Mouse (Mus musculus): ENCODE measurements at regions not wholly inside any gene's neighbourhood (a gene's known extent, or its start where the extent isn't known, plus 50 kb on each side); places are given as distances from the start of the nearest gene placed in this dataset.

DNA sequence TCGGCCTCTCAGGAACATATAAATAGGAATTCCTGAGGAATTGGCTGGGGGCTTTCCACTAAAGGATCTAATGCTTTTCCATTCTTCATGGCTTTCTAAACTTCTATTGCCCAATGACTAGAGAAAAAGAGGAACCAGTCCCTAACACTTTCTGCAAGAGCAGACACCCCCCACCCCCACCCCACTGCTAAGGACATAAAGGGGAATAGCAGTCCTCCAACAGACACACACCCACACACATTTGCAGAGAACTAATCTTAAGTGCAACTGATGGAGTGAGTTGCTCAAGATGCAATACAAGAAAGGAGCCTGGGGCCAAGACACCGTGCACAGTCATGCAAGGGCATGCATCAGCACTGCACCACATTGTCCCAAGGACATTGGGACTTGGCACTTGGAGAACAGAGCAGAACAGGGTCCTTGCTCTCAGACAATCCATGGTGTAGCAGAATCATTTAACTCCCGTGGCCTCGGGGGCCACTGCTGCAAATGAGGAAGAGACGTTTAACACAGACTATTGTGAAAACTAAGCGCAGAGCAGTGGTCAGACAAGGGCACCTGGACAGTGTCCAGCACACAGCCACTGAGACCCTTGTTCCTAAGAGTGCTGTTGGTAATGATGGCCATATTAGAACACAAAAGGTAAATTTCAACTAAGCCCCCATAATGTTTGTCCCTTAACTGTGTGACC, 161.1 kb downstream of the Xpnpep1 start:
- DNase-seq (ENCODE audit: low read depth, low spot score): no peak

DNA sequence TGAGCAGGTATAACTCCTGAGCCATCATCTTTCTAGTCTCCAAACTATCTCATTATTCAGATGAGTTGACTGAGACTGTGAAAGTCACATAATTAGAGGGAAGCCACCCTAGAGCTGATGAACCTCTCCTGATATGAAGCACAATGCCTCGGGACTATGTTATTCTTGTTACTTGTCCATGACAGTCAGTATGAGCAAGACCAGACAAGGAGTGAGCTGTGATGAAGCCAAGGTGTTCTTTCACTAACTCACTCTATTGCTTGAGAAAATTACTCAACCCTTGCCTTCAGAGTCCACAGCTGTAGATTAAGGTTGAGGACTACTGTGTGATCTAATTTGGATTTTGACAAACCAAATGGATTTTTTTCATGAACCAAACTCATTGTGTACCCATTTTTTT, 173.4 kb downstream of the Xpnpep1 start:
- no peak for DNase-seq (ENCODE audit: low read depth, low spot score)

DNA sequence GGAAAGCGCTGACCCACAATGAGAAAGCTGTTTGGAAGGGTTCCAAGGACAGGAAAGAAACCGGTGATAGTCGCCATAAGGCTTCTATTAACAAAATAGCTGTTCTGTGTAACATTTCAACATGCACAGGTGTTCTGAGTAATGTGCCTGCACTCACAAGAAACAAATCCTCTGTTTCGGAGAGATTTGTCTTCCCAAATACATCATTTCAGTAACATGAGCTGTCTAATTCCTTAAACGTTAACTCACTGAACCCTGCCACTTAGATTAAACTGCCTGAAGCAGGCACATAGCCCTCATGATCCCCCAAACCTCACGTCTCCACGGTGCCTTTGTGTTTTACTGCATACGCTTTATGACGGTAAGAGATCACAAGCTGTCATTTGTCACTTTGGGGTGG, 178.4 kb downstream of the Xpnpep1 start:
- no peak for DNase-seq (ENCODE audit: low read depth, low spot score)

DNA sequence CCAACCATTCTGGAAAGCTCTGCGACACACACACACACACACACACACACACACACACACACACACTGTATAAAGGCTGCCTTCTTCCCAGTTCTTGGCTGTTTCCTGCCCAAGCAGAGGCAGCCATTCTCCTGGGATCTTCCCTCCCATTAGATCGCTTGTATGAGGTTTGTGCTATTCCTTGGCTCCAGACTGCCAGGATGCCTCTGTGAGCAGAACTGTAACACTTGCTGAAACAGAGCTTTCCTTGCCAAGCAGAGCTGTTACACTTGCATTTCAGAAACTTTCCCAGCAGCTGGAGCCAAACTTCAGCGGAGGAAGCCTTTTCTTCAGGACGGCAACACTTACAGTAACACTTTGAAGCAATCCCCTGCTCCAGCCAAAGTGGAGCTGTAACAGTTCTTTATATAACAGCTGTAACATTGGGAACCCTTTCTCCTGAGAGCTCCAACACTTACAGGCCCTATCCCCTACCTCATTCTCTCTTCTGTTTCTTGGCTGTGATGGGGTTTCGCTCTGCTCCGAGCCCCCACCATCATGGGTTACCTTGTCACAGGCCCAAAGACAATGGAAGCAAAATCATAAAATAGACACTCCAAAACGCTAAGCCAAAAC, 185.8 kb downstream of the Xpnpep1 start:
- peak; percentile 55 for DNase-seq (ENCODE audit: low read depth, low spot score)

DNA sequence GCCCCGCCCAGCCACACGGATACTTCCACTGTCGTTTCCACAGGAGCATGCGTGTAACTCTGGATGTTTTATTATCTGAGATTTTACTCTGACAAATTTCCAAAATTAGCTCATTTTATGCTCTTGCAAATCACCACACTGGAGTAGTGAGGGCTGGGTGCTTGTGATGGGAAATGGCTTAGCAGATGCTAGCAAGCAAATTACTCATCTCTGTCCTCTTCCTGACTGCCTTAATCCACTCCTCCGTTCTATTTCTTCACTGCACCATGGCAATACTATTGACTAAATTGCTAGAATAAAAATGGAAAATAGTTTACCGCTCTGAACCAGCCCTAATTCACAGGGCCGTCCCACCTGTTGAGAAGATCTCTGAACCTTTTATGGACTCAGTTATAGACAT, 223.8 kb downstream of the Xpnpep1 start:
- no peak for DNase-seq (ENCODE audit: low read depth, low spot score)

DNA sequence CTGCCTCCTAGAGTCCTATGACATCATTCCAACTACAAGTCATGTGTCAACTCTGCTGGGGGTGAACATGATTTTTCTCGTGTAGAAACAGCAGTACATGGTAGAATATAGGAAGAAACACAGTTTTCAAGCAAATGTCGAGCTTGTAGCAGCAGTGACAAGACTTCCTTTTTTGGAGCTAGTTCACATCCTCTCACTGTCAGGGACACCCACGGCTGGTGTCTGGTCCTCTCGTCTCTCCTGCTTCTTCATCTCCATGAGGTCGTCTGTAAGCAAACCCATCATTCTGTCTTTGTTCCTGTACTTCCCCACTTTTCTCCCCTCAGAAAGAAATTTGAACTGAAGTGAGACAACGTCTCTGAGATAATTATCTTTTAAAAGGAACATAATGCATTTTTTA, 228.0 kb downstream of the Xpnpep1 start:
- no peak for DNase-seq (ENCODE audit: low read depth, low spot score)

DNA sequence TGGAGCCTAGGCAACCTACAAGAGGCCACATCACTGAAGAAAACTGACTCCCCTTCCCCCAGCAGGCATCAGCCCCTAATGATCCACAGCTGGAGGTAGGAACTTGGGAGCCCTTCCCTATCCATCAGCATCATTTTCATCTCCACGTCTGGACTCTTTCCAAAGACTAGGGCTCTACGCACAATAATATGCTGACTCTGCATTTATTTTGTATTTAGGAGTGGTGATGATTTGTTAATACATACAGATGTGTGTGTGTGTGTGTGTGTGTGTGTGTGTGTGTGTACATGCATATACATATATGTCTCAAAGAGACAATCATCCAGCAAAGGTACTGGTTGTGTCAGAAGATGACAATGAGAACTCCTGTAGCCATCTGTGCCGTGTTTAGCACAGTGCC, 251.2 kb downstream of the Xpnpep1 start:
- DNase-seq (ENCODE audit: low read depth, low spot score): no peak

DNA sequence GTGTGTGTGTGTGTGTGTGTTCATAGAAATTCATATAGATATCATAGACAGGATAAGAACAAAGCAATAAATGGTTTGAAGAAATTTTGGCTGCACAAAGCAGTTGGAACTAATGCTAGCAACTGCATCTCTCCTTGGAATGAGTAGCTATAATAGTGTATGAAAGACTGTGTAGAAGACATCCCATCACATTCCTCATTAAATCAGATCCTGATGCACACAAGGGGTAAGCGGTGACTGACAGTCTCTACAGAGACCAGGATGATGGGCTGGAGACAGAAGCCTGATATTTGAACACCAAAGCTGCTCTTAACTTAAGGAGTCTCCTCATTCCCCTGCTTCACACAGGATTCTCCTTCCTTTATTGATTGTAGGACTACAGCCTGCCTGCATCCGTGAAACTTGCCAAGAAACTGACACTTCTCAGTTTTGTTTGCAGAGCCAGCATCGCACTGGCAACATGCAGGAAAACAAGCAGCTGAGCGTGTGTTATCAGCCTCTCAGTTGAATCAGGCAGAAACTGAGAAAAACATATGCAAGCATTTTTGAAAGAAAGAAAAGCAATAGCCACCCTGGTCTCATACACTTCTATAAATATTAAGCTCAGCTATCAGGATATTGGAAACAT, 271.1 kb downstream of the Xpnpep1 start:
- DNase-seq (ENCODE audit: low read depth, low spot score): no peak

DNA sequence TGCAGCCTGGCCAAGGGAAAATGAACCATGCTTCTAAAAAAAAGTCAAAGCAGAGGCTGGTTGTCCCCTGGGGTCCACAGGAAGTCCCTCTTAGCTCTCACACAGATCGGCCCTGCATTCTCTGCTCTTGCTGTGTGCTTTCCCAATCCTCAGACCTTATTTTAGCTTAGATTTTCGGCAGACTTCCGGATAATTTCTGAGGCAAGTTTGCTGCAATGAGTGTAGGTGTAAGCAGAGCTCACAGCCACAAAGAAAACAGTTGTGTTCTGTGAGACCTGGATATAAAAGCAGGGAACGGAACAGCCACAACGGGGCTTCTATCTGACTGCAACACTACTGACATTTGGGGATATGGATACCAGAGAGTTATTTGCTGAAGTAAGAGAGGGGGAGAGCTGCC, 271.9 kb downstream of the Xpnpep1 start:
- no peak for DNase-seq (ENCODE audit: low read depth, low spot score)

DNA sequence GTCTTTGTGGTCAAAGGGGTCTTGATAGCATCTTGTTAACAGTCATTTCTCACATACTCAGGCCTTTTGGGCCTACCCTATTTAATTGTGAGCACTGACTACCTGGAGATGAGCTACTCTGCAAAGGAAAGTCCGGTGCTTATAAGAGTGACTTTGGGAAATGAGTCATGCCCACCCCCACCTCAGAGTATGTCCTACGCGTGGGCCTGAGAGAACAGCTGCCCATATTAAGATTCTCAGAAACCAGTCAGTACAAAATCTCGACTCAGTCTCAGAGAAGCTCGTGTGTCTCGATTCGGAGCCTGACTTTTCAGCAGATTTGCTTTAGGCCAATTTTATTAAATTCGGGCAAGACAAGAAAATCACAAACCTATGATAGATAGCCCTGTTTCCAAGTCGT, 301.1 kb downstream of the Xpnpep1 start:
- peak; percentile 13 for DNase-seq (ENCODE audit: low read depth, low spot score)

DNA sequence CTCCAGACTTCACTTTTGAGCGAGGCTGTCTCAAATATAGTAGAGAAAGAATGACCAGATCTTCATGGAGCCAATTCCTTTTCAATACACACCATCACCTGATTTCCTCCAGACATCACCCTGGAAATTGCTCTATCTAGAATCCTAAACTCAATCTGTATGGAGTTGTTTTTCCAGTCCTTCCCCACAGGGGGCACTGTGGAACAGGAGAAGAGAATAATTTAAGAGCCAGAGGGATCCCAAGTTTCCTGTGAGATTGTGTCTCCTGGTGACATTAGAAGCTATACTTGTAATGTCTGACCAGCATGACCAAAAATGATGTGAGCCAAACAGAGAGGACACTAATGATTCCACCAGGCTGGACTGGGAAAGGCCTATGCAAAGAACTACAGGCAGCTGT, 318.2 kb downstream of the Xpnpep1 start:
- DNase-seq (ENCODE audit: low read depth, low spot score): no peak

DNA sequence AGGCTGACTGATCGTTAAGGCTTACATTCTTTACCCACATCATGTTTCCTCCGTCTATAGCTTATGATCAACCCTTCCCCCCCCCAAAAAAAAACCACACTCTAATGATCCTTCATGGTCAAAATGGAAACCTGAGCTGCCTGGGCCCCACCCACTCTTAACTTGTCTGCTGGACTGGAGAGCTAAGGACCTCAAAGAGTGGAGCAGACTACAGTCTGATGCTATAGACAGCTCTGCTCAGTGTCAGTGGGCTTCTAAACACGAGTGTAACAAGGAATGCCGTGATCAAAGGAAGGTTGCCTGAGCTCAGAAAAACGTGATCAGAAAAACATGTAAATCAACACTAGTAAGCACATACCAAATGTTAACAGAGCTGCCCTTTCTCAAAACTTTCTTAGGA, 324.7 kb downstream of the Xpnpep1 start:
- no peak for DNase-seq (ENCODE audit: low read depth, low spot score)

DNA sequence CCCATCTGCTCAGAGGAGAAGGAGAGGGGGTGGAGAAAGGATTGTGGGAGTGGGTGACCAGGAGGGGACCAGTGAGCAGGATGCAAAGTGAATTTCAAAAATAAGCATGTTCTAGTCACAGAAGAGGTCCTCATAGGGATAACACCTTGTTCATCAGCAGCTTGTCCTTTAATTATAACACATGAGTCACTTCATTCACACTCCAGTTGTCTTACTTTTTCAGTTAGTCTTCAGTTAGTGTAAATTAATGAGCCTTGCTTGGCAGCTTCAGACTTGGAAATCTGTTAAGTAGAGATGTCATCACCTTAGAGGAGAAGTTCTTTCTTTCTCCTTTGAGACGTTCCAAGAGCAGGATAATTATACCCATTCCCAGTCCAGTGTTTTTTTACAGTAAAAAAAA, 332.3 kb downstream of the Xpnpep1 start:
- peak; percentile 13 for DNase-seq (ENCODE audit: low read depth, low spot score)

DNA sequence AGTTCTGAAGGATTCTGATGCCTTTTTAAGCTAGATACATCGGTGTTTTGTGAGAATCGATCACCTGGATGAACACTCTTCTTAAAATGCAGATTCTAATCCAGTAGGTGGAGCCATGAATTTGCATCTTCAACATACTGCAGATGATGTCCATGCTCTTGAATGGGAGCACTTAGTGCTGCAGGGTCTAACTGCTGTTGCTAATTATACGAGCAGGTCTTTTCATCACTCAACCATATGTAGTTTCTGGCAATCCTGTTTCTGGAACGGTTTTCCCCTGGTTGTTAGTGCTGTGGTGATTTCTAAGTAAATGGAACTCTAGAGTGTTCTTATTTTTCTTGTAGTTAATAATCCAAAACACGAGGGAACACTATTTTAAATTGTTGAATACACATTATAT, 379.0 kb downstream of the Xpnpep1 start:
- no peak for DNase-seq (ENCODE audit: low read depth, low spot score)

DNA sequence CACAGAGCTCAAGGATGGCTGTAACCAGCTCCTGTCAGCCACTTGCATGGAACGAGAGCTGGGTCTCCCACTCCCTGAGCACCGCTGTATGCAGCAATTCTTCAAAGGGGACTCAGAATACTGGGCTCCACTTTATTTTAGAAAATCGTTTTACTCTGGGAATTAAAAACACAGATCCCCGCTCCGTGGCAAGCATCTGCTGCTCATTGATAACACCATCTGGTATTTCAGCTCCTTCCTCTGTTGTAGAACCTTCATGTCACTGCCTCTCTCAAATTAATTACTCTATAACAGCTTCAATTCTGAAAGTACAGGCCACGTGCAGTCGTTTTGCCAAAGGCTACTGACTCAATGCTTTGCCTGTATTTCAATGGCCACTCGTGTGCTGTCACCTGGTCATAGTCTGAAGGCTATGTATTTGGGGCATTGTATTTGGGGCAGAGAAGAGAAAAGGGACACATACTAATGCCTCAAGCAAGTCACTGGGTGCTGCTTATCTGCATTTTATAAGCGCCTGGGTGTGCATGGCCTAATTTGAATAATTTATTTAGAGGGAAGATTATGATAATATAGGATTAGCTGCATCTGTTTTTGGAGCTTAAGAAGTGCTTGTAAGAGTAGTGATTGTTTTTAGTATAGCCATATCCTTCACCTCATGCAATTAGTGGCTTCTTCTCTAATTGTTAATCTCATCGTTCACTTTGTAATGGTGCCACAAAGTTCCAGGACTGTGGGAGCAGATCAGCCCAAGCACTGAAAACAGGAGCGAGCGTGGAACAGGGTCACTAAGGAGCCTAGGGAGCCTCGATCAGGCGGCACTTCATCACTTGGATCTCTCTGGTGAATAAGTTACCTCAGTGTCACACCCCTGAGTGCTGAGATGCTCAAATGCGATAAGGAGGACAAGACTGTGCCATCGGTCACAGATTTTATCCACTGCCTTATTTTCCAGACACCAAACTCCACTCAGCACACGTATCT, 383.3 kb downstream of the Ins1 start:
- DNase-seq (ENCODE audit: low read depth, low spot score): peak; percentile 40

DNA sequence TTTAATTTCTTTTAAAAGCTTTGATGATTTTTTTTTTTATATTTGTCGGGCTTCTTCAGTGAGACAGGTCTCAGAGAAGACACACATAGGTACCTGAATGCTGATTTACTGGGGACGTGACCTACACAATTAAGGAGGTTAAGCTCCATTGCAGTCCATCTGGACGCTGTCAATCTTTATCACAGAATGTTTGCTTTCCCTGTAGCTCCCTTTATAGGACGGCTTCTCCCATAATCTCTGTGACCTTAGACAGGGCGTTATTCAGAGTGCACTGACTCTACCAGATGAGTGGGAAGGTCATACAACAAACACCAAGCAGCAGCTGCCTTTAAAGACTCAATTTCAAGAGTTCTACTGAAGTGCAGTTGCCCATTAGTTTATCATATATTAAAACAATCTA, 376.1 kb downstream of the Ins1 start:
- no peak for DNase-seq (ENCODE audit: low read depth, low spot score)

DNA sequence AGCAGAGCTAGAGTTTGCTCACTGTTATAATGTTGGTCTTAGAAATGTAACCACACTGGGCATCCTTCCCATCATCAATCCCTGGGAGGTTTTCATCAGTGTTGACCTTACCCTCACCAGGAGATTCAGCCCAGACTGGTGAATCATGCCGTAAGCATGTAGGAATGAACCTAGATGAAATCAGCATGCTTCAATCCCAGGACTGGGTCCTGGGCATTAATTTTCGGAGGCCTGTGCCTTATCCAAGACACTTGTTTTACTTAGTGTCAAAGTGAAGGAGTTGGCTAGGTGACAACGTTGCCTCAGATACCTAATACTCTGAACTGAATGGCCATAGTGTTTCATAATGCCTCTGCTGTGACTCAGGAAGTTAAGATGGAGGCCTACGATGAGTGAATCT, 368.4 kb downstream of the Ins1 start:
- no peak for DNase-seq (ENCODE audit: low read depth, low spot score)

DNA sequence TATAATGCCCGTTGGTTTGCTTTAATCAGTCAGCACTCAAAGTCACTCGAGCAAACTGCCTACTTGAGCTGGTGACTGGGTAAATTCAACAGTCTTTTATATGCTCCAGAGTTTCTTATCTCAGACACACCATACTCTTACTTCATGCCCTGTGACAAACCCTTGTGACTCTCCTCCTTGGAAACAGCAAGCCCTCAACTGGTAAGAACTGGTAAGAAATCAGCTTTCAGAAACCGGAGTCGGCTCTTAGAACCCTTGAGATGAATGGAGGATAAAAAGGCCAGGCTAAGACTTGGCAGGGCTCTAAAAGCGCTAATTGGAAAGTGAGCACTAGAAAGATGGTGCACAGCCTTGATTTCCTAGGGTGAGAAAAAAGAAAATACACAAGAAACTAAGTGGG, 360.2 kb downstream of the Ins1 start:
- no peak for DNase-seq (ENCODE audit: low read depth, low spot score)

DNA sequence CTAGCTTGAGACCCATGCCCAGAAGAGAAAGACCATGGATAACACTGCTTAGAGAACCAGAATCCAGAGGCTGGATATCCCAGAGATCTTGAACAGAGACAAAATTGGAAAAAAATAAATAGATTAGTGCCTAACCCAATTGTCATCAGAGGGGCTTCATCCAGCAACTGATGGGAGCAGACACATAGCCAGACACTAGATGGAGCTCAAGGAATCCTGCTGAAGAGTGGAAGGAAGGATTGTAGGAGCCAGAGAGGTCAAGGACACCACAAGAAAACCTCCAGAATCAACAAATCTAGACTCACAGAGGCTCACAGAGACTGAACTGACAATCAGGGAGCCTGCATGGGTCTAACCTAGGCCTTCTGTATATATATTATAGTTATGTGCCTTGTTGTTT, 359.4 kb downstream of the Ins1 start:
- no peak for DNase-seq (ENCODE audit: low read depth, low spot score)

DNA sequence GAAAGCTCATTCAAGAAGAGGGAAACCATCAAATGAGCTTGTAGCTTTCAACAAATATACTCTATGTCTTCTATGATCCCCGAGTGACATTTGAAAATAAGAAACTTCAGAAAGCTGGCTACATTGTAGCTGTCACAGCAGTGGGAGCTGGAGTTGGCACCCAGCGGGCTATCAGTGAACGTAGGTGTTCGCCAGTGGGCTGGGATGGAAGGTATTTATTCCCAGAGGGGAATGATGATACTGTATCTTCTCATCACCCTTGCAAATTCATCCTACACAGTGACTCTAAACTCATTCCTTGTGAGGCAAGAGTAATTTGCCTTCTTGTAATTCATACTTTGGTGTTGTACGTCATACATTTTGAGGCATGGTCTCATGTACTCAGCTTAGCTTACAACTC, 349.3 kb downstream of the Ins1 start:
- DNase-seq (ENCODE audit: low read depth, low spot score): peak; percentile 15

DNA sequence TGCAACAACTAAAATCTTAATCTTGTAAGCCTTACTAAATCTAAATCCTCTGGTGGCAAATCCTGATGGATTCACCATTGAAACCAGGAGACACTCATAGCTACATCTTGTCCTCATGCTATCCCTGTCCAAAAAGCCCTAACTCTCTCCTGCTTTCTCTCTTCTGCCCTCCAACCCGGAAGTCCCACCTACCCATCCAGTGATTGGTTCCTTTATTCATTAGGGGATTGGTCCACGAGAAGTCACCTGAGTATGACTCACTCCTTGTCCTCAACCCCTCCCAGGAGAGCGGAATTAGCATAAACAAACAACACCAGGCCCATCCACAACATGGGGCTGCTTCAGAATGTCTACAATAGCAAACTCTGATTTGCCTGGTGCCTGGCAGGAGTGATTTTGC, 342.8 kb downstream of the Ins1 start:
- DNase-seq (ENCODE audit: low read depth, low spot score): no peak

DNA sequence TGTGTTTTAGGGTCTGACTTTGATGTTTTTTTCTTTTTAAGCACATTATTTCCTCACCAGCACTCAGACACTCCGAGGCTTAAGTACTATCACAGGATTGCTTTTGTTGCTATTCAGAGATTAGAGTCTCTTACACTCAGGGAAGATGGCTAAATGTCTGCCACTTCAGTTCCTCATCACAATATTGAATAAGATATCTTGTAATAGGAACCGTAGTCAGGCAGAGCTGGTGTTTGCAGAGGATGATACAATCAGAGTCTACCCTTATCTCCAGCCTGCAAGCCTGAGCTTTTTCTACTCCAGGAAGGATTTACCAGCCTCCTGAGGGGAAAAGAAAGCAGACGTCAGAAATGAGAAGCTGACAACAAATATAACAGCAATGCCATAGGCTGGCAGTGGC, 336.3 kb downstream of the Ins1 start:
- no peak for DNase-seq (ENCODE audit: low read depth, low spot score)

Measured in telencephalon, adult 2 months (tissue).